Mouse (Mus musculus): Measurements from ENCODE around the gene Fam57a.

DNA sequence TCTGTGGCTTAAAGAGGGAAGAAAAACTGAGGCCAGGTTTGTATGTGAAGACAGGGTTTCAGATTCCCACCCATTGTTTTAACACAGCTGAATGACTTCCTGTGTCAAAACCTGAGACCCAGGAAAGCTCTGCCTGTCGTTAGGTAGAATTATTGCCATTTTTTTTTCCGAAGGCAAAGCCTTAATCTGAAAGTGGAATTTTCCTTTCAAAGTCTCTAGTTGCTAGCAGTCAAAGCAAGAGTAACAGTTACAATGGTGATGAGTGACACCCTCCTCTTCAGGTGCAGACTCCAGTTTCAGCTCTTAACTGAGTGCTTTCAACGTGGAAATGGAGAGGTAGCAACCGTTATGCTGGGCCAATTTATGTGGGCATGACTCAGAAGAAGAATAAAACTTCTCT lies 28.5 kb upstream of the Fam57a start:
- TF ChIP-seq POLR2A (IDR thresholded peaks at IDR 0.05; ENCODE audit: insufficient read depth, low read depth, low read length), result no peak
- no peak for TF ChIP-seq CTCF (IDR thresholded peaks at IDR 0.05)
- TF ChIP-seq EP300 (IDR thresholded peaks at IDR 0.05; ENCODE audit: insufficient read depth, low read depth, low read length), result no peak
